In the genomic region with DNA sequence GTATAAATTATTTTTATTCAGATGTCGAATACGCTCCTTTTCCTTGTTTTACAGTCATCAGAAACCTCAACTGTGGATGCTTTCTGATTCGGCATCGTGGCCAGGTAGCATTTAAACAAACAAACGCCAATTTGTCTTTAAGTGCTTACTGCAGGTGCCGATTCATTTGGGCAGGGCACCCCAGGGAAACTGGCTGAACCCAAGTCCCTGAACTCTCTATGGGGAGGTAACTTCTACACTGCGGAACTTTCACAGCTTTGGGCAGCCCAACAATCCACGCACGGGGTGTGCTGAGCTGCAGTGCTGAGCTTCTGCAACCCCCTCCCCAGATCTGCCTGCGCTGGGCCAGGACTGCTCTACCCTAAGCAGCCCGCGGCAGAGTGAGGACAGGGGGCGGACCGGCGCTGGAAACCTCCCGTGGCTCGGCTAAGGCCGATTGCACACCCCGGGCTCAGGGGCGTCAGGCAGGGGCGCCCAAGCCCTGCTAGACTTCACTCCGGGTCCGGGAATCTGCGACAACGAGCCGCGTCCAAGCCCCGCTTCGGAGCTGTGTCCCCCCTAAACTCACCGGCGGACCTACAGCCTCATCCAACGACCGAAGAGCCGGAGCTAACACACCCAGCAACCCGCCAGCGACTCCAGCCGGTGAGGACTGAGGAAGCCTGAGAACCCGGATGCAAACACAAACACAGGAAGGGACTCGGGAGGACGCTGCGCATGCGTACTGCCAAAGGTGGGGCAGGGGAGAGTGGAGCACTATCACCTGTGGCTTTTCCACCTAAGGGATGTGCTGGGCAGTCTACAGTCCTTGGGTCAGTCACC, we compare ENCODE assay signal across 7 mouse cellular contexts. TPM values are rescaled to one million over a fixed set of nuclear protein-coding genes. Genes with fewer than 3 reads are reported as not detected.
DNase-seq lines count a peak whose midpoint lies in the region; ATAC-seq lines count a peak whose summit lies in the region.

Gnpda2 (minus strand) TSS at position 701 of the 822 bp plus-strand sequence.

- H3K4me3 ChIP-seq in embryonic facial prominence, embryonic 11.5 days (ENCODE audit: low read depth, low read length): peak within 1 kb of the TSS; percentile 67
- H3K4me3 ChIP-seq in limb, embryonic 10.5 days: peak within 1 kb of the TSS; percentile 78
- peak within 1 kb of the TSS; percentile 77 for H3K4me3 ChIP-seq in midbrain, embryonic 13.5 days (replicated peaks)

- peak; percentile 89 for DNase-seq in adrenal gland, postnatal 10 days
- peak; percentile 92 for DNase-seq in embryonic facial prominence, embryonic 11.5 days (ENCODE audit: low spot score)
- DNase-seq in kidney, adult 11 months: peak; percentile 81
- peak; percentile 92 for DNase-seq in limb, embryonic 10.5 days (ENCODE audit: low spot score)
- peak; percentile 31 for DNase-seq in spleen, adult 12 weeks (ENCODE audit: low spot score)

- 3% methylated on average over 42 of the region's 42 CpGs for WGBS in embryonic facial prominence, embryonic 11.5 days
- 4% methylated on average over 42 of the region's 42 CpGs for whole genome bisulfite sequencing in limb, embryonic 10.5 days
- WGBS in midbrain, embryonic 13.5 days: 3% methylated on average over 42 of the region's 42 CpGs

- peak within 1 kb of the TSS; percentile 89 for H3K9ac ChIP-seq in embryonic facial prominence, embryonic 11.5 days (replicated peaks; ENCODE audit: low read length)
- H3K9ac ChIP-seq in midbrain, embryonic 13.5 days (replicated peaks): peak within 1 kb of the TSS; percentile 89

- H3K27me3 ChIP-seq in embryonic facial prominence, embryonic 11.5 days (ENCODE audit: control insufficient read depth, insufficient read depth, low read length): no peaks in the 10 kb centered on the region
- H3K27me3 ChIP-seq in limb, embryonic 10.5 days (ENCODE audit: low read depth, poor library complexity, severe bottlenecking): no peaks in the 10 kb centered on the region
- no peaks in the 10 kb centered on the region for H3K27me3 ChIP-seq in midbrain, embryonic 13.5 days

- no peaks in the 10 kb centered on the region for H3K4me1 ChIP-seq in embryonic facial prominence, embryonic 11.5 days (ENCODE audit: control insufficient read depth, insufficient read depth, low read length)
- peaks cover 5% of the 10 kb centered on the region; the same call in 1 of the 2 replicates for H3K4me1 ChIP-seq in limb, embryonic 10.5 days
- peaks cover 8% of the 10 kb centered on the region for H3K4me1 ChIP-seq in midbrain, embryonic 13.5 days (replicated peaks)

- H3K4me2 ChIP-seq in embryonic facial prominence, embryonic 11.5 days (ENCODE audit: low read depth, low read length): peak within 1 kb of the TSS; percentile 61
- H3K4me2 ChIP-seq in midbrain, embryonic 13.5 days (replicated peaks): peak within 1 kb of the TSS; percentile 75

- peak within 1 kb of the TSS; percentile 70 for H3K27ac ChIP-seq in embryonic facial prominence, embryonic 11.5 days (replicated peaks; ENCODE audit: low read depth, low read length)
- peak within 1 kb of the TSS; percentile 94 for H3K27ac ChIP-seq in limb, embryonic 10.5 days
- peak within 1 kb of the TSS; percentile 88 for H3K27ac ChIP-seq in midbrain, embryonic 13.5 days

- H3K36me3 ChIP-seq in embryonic facial prominence, embryonic 11.5 days (replicated peaks; ENCODE audit: control insufficient read depth, insufficient read depth, low read depth, low read length): no peaks in the 10 kb centered on the region
- peaks cover 10% of the 10 kb centered on the region; the same call in 1 of the 2 replicates for H3K36me3 ChIP-seq in limb, embryonic 10.5 days
- peaks cover 12% of the 10 kb centered on the region; the same call in 1 of the 2 replicates for H3K36me3 ChIP-seq in midbrain, embryonic 13.5 days

- ATAC-seq in embryonic facial prominence, embryonic 11.5 days (replicated peaks; ENCODE audit: insufficient number of reproducible peaks, low FRiP score, low TSS enrichment, low read depth): peak; percentile 99
- peak; percentile 97 for ATAC-seq in granulocyte monocyte progenitor cell, adult 5-6 weeks (replicated peaks; ENCODE audit: poor library complexity, severe bottlenecking)
- ATAC-seq in midbrain, embryonic 13.5 days: peak; percentile 99

- H3K9me3 ChIP-seq in embryonic facial prominence, embryonic 11.5 days (replicated peaks; ENCODE audit: control insufficient read depth, low read length): no peaks in the 10 kb centered on the region
- no peaks in the 10 kb centered on the region for H3K9me3 ChIP-seq in limb, embryonic 10.5 days (replicated peaks)
- H3K9me3 ChIP-seq in midbrain, embryonic 13.5 days: no peaks in the 10 kb centered on the region

RNA-seq across cellular contexts. Expression of gene Gnpda2, which starts in this region (rescaled TPM):
- 10 to 100 TPM; 22.3 to 25.4 TPM for total RNA-seq in adrenal gland, postnatal 10 days (2021)
- polyA plus RNA-seq in embryonic facial prominence, embryonic 11.5 days (2014; fragmentation: Nextera tagmentation; extraction: Ambion mirVana): 34.5 and 35.8 TPM in 2 replicates
- total RNA-seq in granulocyte monocyte progenitor cell, adult 5-6 weeks (2014; fragmentation: Nextera tagmentation): 16.3 and 18.2 TPM in 2 replicates
- 16.9 and 24.5 TPM in 2 replicates for total RNA-seq in granulocyte monocyte progenitor cell, adult 5-6 weeks (2017)
- 18.5 and 25.6 TPM in 2 replicates for polyA plus RNA-seq in limb, embryonic 10.5 days (2016; fragmentation: Nextera tagmentation; extraction: Ambion mirVana)
- 32.9 and 34.3 TPM in 2 replicates for polyA plus RNA-seq in midbrain, embryonic 13.5 days (2015; fragmentation: Nextera tagmentation; extraction: Ambion mirVana)

Comparison
In these comparisons a context has a peak if more than half of its experiments do, and no peak if none do; other contexts are left out.
1. Peak in every context shown above with its lines: DNase-seq, ATAC-seq, H3K4me3 ChIP-seq and H3K27ac ChIP-seq.
2. DNase-seq: peak in every context shown above with its lines; median percentile 92 in embryonic facial prominence, embryonic 11.5 days; 92 in limb, embryonic 10.5 days; 89 in adrenal gland, postnatal 10 days; 81 in kidney, adult 11 months; 31 in spleen, adult 12 weeks.